Mouse (Mus musculus): ENCODE measurements at regions not wholly inside any gene's neighbourhood (a gene's known extent, or its start where the extent isn't known, plus 50 kb on each side); places are given as distances from the start of the nearest gene placed in this dataset.

DNA sequence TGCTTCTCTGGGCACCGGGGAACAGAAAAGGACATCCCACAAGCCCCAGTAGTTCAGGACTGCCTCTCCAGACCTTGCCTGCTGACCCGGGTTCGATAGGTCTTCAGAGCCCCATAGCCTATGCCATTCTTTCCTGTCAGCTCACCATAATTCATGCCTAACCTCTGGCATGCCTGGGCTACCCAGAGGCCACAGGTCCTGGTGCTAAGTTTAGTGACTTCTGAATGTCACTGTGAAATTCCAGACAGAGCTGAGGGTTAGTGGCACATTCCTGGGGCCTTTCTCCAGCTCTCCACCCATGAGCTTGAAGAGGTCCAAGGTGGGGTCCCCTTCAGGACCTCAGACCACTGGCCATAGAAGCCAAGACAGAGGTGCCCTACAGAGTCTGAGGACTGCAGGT is 62.4 kb upstream of the Slc6a6 start:
- Histone ChIP-seq H3K4me1 (ENCODE audit: control insufficient read depth, insufficient read depth, low read length) (no peaks in the 10 kb centered on the region; the same call in 1 of the 2 replicates), H3K27ac (ENCODE audit: control insufficient read depth, insufficient read depth, low read depth, low read length, poor library complexity) (no peak overlapping the region), H3K4me3 (replicated peaks; ENCODE audit: control insufficient read depth, low read depth, low read length) (no peak overlapping the region)
- no peak for TF ChIP-seq CTCF (IDR thresholded peaks at IDR 0.05; ENCODE audit: control insufficient read depth, insufficient read depth, low read length)
- TF ChIP-seq POLR2A (IDR thresholded peaks at IDR 0.05; ENCODE audit: borderline replicate concordance, control insufficient read depth, low read depth, low read length), result no peak
- WGBS, result 84% methylated on average over 3 of the region's 3 CpGs

- H3K4me1 ChIP-seq (ENCODE audit: control insufficient read depth, insufficient read depth, low read length), result no peaks in the 10 kb centered on the region
- H3K4me3 ChIP-seq (replicated peaks; ENCODE audit: control insufficient read depth, low read depth, low read length), result no peak overlapping the region
- no peak overlapping the region for H3K27ac ChIP-seq (ENCODE audit: control insufficient read depth, insufficient read depth, low read depth, low read length, poor library complexity)
- TF ChIP-seq POLR2A (IDR thresholded peaks at IDR 0.05; ENCODE audit: borderline replicate concordance, control insufficient read depth, low read depth, low read length), result no peak
- 19% methylated on average over 3 of the region's 3 CpGs for WGBS
Measured at GRCm38 (mm10) chr6:91622425-91622824, 61.4 kb upstream of the Slc6a6 start.

DNA sequence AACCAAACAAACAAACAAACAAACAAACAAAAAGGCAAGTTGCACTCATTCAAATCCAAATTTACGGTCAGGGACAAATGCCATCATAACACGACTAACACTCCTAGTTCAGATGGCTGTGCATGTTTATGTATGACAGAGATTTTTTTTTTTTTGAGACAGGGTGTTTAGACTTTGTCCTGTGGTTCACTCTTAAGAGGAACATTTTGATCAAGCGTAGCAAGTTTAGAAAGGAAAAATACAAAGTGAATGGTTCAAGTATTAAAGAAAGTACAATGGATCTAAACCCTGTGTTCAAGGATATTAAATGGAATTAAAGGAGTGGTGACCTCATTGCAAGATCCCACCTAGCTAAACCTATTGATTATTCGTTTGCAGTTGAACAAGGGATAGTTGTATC is 60.2 kb upstream of the Slc6a6 start:
- Histone ChIP-seq H3K4me1 (ENCODE audit: control insufficient read depth, insufficient read depth, low read length) (no peaks in the 10 kb centered on the region), H3K4me3 (replicated peaks; ENCODE audit: control insufficient read depth, low read depth, low read length) (no peak overlapping the region), H3K27ac (ENCODE audit: control insufficient read depth, insufficient read depth, low read depth, low read length, poor library complexity) (no peak overlapping the region)
- WGBS, result 83% methylated on average over 4 of the region's 4 CpGs
- TF ChIP-seq POLR2A (IDR thresholded peaks at IDR 0.05; ENCODE audit: borderline replicate concordance, control insufficient read depth, low read depth, low read length), result no peak
- no peak for TF ChIP-seq CTCF (IDR thresholded peaks at IDR 0.05; ENCODE audit: control insufficient read depth, insufficient read depth, low read length)

- Histone ChIP-seq H3K4me3 (replicated peaks; ENCODE audit: control insufficient read depth, low read depth, low read length) (no peak overlapping the region), H3K27ac (ENCODE audit: control insufficient read depth, insufficient read depth, low read depth, low read length, poor library complexity) (no peak overlapping the region), H3K4me1 (ENCODE audit: control insufficient read depth, insufficient read depth, low read length) (no peaks in the 10 kb centered on the region)
- WGBS, result 75% methylated on average over 4 of the region's 4 CpGs
- TF ChIP-seq CTCF (IDR thresholded peaks at IDR 0.05; ENCODE audit: control insufficient read depth, insufficient read depth, low read length), result no peak
Measured at GRCm38 (mm10) chr6:91629230-91629629, 54.6 kb upstream of the Slc6a6 start.

GRCm38 (mm10) chr6:91631261-91631660 is 52.6 kb upstream of the Slc6a6 start:
- no peak overlapping the region for H3K4me3 ChIP-seq (replicated peaks; ENCODE audit: control insufficient read depth, low read depth, low read length)
- H3K27ac ChIP-seq (ENCODE audit: control insufficient read depth, insufficient read depth, low read depth, low read length, poor library complexity), result no peak overlapping the region
- no peaks in the 10 kb centered on the region for H3K4me1 ChIP-seq (ENCODE audit: control insufficient read depth, insufficient read depth, low read length)
- TF ChIP-seq CTCF (IDR thresholded peaks at IDR 0.05; ENCODE audit: control insufficient read depth, insufficient read depth, low read length) (no peak), POLR2A (IDR thresholded peaks at IDR 0.05; ENCODE audit: borderline replicate concordance, control insufficient read depth, low read depth, low read length) (no peak)
- WGBS, result 74% methylated on average over 6 of the region's 6 CpGs

Data from bone marrow, adult 2 months (tissue).